Mouse (Mus musculus) heart, adult 9 months (tissue): ENCODE measurements around the gene Pou2f3.

ENCODE experiments used
- DNase-seq, 2 experiments: peaks; one replicate each; pipeline ENCODE4 v3.0.0; 2022; ENCODE audit warnings: low spot score in 2 of 2

Pou2f3 gene

DNA sequence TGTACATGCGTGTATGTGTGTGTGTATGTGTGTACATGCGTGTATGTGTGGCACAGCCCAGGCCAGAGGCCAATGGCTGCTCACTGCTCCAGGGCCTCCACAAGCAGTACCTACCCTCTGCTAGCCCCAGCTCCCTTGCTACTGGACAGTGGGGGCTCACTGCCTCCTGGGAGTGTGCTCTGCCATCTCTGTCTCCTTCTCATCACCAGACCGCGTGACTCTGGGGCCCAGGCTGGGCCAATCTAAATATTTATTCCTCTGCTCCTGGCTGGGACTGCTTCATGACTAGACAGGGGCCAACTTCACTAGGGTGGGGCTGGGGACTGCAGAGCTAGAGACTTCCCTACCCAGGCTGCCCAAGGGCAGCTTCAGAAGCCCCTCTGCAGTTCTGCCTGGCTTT is 21.6 kb upstream of the Pou2f3 start:
- DNase-seq, result peak; percentile 78

GRCm38 (mm10) chr9:43230886-43231285 is 20.7 kb upstream of the Pou2f3 start:
- DNase-seq, result peak; percentile 68 to 69

DNA sequence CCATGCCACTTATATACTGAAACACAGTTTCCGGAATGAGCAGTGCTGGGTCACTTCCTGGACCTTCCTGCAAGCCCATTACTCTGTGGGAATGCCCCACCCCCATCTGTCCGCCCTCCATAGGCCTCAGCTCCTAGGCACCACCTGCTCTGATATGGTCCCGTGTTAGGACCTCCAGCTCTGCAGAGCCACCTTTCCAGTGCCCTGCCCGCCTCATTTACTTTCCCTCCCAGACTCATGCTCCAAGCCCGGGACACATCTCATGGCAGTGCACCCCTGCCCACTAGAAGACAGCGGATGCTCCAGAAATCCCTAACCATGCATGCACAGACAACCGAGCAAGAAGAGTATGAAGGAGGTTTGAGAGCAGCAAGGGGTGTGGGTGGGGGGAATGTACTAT is 19.8 kb upstream of the Pou2f3 start:
- no peak for DNase-seq

- no peak for DNase-seq
Observed at GRCm38 (mm10) chr9:43229398-43229895, 19.3 kb upstream of the Pou2f3 start.

DNA sequence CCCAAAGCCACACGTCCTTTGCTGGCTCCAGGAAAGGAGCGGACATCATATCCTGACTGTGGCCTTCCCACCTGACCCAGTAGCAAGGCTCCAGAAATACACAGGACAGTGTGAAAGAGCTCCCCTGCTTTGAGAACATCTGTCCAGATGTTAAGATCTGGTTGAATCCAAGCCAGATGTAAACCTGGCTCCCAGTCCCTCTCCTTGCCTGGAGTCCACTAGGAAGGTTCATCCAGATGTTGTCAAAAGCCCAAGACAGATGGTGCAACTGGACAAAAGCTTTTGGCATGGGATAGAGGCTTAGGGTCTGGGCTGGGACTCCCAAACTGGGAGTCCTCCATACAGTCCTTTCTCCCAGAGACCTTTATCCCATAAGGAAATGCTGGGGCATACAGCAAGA is 18.6 kb upstream of the Pou2f3 start:
- peak in 1 of 2 experiments; percentile 61 for DNase-seq

GRCm38 (mm10) chr9:43227626-43228025 is 17.5 kb upstream of the Pou2f3 start:
- no peak for DNase-seq

DNA sequence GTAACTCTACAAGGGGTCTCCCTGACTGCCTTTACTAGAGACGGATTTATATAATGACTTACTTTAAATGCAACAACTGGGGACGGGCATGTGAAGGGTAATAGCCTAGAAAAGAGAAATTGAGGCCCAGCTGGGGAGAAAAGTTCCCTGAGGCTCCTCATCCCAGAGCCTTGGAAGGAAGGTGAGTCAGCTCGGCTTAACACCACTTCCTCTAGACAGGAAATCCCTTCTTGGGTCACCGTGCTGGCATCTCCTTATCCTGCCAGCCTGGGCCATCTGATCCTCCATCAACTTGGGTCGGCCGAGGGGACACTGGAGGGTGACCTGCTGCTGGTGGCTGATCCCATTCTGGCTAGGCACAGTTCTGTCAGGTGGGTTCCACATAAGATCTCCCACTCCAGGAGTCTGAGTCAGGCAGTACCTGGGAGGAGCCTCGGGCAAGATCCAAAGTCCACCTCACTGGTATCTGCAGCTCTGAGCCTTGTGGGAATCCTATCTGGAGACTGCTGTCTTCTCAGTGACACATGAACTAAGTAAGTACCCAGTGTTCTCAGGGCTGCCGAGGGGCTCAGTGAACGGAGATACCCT is 16.5 kb upstream of the Pou2f3 start:
- DNase-seq, result no peak

GRCm38 (mm10) chr9:43225481-43225880 is 15.3 kb upstream of the Pou2f3 start:
- no peak for DNase-seq

DNA sequence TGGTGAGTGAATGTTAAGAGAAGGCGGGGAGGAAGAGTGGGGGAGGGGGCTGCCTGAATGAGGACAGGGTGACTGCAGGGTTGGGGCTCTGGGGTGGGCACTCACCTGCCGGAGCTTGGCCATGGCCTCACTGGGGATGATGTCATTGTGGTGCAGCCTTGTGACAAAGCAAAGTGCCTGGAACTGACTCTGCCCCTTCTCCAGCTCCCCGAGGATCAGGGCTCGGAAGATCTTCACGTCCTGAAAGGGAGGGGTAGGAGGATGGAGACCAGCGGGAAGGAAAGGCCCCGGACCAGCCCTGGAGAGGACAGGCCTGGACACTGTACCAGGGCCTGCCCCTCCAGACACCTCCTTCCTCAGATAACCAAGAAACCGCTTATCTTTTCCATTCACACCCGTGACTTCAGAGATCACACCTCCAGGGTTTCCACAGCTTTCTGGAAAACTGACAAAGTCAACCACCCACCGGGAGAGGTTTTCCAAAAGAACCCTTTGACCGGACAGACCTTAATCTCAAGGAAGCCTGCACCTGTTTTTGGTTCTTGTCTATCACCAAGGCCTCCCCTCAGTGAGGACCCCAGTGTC is 14.7 kb upstream of the Pou2f3 start:
- DNase-seq, result no peak

DNA sequence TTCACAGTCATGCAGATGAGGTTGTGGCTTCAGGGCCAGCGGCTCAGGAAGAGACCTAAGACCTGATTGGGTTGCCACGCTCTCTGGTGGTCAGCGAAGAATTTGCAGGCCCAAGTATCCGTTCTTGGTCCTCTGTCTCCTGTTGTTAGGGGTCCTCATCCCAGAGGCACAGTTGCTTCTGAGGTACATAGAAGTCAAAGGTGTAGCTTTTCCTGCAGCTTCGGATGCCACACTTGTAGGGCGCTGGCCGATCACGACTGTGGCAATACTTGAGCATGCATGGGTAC is 12.2 kb upstream of the Pou2f3 start:
- DNase-seq, result no peak

DNA sequence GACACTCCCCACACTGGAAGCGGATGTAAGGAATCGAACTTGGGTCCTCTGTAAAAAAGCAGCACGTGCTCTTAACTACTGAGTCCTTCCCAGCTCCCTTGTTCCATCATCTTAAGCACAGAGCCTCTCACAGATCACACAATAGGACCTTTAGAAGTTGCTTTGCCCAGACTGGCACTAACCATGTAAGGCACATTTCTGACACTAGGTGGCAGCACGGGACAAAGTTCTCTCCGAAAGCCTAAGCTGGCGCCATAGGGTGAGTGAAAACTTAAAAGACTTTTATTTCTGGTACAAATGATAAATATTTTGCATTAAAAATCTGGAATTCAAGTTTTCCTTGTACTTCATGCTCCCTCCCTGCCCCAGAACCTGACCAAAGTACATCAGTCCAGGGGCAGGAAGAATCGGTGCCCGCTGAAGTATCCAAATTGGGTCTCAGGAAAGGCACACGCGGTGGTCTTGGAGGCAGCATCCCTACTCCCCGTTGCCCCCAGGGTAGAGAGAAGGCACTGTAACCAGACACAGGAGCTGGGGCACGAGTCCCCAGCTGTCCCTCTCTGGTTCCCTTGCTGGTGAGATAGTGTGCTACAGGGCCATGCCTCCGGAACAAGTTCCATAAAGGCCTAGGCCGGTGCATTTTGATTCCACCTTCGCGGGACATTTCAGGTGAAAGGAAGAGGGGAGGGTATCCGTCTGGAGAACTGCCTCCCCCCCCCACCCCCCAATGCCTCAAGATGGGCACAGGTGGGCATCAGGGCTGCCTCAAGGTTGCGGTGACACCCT is 11.7 kb upstream of the Pou2f3 start:
- DNase-seq, result peak in 1 of 2 experiments; percentile 75

GRCm38 (mm10) chr9:43210771-43211450 is 742 bp upstream of the Pou2f3 start:
- DNase-seq, result peak; percentile 48 to 74

GRCm38 (mm10) chr9:43206022-43206390 is 4.2 kb downstream of the Pou2f3 start:
- DNase-seq, result no peak

- no peak for DNase-seq
Observed at GRCm38 (mm10) chr9:43205343-43206021, 4.7 kb downstream of the Pou2f3 start.

DNA sequence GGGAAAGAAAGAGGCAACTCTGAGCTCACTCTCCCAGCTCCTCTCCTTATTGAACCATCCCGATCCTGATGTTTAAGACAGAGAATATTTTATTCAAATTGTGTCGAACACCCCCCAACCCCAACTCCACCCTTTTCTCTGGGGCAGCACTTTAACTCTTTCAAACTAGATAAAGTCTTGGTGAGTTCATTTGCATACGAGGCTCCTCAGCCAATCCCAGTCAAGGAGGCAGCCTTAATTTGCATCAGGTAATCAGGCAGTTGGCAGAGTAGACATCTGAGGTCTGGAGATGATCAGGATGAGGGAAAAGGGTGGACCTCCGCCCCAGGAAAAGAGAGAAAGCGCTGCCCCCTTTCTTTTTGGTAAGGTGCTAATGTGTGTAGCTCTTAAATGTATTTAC is 10.0 kb downstream of the Pou2f3 start:
- DNase-seq, result no peak

GRCm38 (mm10) chr9:43194001-43194400 is 16.2 kb downstream of the Pou2f3 start:
- DNase-seq, result no peak

DNA sequence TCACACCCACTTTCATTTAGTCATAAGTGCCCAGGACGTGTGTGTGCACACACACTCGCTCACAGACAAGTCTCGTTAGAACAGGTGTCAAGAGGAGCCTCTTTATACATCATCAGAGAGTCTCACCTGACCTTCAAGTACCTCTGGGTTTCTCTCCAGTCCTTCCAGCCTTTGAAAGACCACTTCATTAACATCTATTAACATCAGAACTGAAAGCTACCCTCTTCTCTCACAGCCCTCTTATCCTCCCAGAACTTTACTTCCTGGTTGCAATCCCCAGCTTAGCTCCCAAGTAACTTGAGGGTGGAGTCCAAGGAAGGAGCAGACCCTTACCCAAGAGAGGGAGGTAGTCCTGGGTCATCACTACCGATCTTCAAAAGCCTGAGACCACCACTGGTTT is 18.6 kb downstream of the Pou2f3 start:
- DNase-seq, result no peak

- DNase-seq, result no peak
Observed at GRCm38 (mm10) chr9:43189021-43189356, 21.2 kb downstream of the Pou2f3 start.

DNA sequence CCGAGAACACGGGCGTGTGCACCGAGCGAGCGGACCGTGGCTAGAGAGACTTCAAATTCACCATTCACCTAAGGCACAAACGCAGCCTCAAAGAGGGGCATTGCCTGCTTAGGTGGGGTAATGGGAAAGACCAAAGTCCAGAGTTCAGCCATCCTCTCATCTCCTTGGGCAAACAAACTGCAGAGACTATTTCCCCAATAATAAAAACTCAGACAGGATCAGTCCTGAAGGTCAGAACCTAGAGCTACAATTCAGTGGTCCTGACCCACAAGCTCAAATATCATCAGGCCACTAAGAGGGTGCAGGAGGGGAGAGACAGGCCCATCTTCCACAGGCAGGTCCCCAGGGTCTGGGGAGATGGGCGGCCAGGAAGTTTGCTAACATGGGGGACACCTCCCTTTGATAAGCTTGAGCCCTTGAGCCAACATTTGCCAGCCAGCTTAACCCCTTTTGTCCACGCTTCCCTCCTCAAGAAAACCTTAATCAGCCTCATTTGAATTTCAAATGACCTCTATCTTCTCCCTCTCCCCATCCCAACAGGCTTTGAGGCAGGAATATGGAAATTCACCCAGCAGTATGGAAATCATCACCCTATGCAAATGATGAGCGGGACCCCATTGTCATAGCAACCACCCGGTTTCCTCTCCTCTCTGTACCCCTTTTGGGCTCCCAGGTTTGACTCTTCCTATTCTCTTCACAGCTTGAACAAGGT is 21.7 kb downstream of the Pou2f3 start:
- no peak for DNase-seq

GRCm38 (mm10) chr9:43179614-43180013 is 30.6 kb downstream of the Pou2f3 start:
- peak; percentile 7 to 33 for DNase-seq

- no peak for DNase-seq
Observed at GRCm38 (mm10) chr9:43178172-43178571, 32.0 kb downstream of the Pou2f3 start.

GRCm38 (mm10) chr9:43167081-43167480 is 43.1 kb downstream of the Pou2f3 start:
- DNase-seq, result no peak
